Mouse (Mus musculus) limb, embryonic 10.5 days (tissue): ENCODE measurements at regions not wholly inside any gene's neighbourhood (a gene's known extent, or its start where the extent isn't known, plus 50 kb on each side); places are given as distances from the start of the nearest gene placed in this dataset.

Source experiments
- DNase-seq: peaks from one replicate; pipeline ENCODE4 v3.0.0-alpha.2; 2017; ENCODE audit warnings: low spot score
- H3K27ac ChIP-seq: fragments of 300-500 bp; sonication (generic); 2 replicates; pipeline ENCODE4 v1.5.1; 2016; ENCODE audit warnings: mild to moderate bottlenecking
- H3K27me3 ChIP-seq: fragments of 300-500 bp; sonication (generic); 2 replicates; pipeline ENCODE4 v1.6.1; 2016; ENCODE audit warnings: low read depth, mild to moderate bottlenecking; ENCODE audit not compliant: poor library complexity, severe bottlenecking
- H3K36me3 ChIP-seq: fragments of 300-500 bp; sonication (generic); 2 replicates; pipeline ENCODE4 v1.6.1; 2016; ENCODE audit warnings: mild to moderate bottlenecking, moderate library complexity
- H3K4me1 ChIP-seq: fragments of 300-500 bp; sonication (generic); 2 replicates; pipeline ENCODE4 v1.6.1; 2016
- H3K4me3 ChIP-seq: fragments of 300-500 bp; sonication (generic); 2 replicates; pipeline ENCODE4 v1.5.1; 2016; ENCODE audit warnings: mild to moderate bottlenecking, moderate library complexity
- H3K9me3 ChIP-seq: fragments of 300-500 bp; sonication (generic); replicated peaks from 2 replicates; pipeline ENCODE4 v1.6.1; 2016; ENCODE audit warnings: mild to moderate bottlenecking
- WGBS: fragments of 180-500 bp; shearing (Covaris S2); methylation state at CpG from one replicate; pipeline ENCODE4 v1.1.7; 2016; 5-methylcytosine and 5-hydroxymethylcytosine counted together

DNA sequence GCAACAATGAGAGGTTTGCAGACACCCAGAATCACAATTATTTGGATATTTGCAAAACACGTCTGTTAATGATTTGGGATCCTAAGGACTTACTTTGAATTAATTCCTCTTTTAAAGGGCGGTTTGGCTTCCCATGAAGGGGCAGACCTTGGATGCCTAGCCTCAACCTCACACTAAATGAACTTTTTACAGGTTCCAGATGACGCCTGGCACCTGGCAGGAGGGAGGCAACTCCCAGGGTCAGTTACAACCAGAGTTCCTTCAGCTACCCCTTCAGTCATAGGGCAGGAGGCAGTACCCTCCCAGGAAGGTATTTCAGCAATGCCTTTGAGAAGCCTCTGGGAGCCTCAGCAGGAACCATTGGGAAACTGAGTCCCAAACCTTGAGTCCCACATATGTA, 57.9 kb upstream of the Stx18 start:
- H3K36me3 ChIP-seq = no peaks in the 10 kb centered on the region
- no peak for DNase-seq
- H3K4me1 ChIP-seq = peaks cover 47% of the 10 kb centered on the region
- H3K4me3 ChIP-seq = no peak overlapping the region
- no peaks in the 10 kb centered on the region for H3K9me3 ChIP-seq
- H3K27me3 ChIP-seq = peaks cover 18% of the 10 kb centered on the region; the same call in 1 of the 2 replicates
- WGBS = 49% methylated on average over 3 of the region's 3 CpGs
- H3K27ac ChIP-seq = no peak overlapping the region

DNA sequence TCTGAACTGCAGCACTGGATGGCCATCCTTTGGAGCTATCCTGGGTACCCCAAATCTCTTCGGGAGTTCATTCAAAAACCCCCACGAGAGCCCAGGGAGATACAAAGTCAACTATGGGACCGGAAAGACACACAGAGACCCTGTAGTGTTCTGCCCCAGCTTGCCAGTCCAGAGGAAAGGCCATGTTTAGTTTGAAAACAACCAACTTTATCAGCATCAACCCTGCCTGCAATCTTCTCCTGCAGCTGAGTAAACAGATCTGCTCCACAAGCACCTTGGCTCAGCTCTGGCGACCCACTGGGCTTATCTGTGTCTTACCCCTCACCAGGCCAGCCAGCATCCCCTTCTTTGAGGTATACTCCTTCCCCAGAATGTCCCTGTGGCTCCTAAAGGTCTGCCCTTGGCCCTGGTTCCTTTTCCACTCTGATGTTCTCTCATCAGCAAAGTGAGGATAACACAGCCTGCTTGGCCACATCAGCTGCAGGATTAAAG, 61.6 kb upstream of the Stx18 start:
- no peaks in the 10 kb centered on the region for H3K9me3 ChIP-seq
- no peak overlapping the region for H3K27ac ChIP-seq
- 61% methylated on average over 4 of the region's 4 CpGs for WGBS
- no peak for DNase-seq
- no peak overlapping the region for H3K4me3 ChIP-seq
- peaks cover 56% of the 10 kb centered on the region for H3K4me1 ChIP-seq
- no peaks in the 10 kb centered on the region for H3K36me3 ChIP-seq
- H3K27me3 ChIP-seq = peaks cover 14% of the 10 kb centered on the region; the same call in 1 of the 2 replicates

DNA sequence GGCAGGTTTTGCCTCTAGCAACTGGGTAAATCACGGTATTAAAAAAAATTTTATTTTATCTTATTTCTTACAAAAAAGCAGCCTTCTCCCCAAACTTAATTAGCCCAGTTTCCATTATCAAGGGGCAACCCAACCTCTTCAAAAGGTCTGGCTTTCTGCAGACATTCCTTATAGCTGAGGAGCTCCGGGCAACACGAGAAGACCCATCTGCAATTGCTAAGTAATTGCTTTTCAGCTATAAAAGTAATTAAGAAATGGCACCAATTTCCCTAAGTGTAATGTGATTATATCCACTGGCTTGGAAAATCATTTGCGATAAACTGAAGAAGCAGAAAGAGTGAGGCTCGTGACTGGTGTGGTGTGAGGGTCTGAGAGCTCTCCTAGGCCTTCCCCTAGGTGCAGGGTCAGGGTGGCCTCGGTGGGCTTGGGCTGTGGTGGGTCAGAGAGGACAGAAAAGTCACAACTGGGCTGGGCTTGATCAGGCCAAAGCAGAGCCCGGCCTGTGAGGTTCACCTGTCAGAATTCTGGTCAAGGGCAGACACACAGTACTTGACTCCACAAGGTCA, 65.5 kb upstream of the Stx18 start:
- Histone ChIP-seq H3K4me1 (peaks cover 51% of the 10 kb centered on the region), H3K27ac (no peak overlapping the region), H3K4me3 (no peak overlapping the region), H3K27me3 (peaks cover 31% of the 10 kb centered on the region), H3K9me3 (no peaks in the 10 kb centered on the region), H3K36me3 (no peaks in the 10 kb centered on the region)
- 79% methylated on average over 7 of the region's 7 CpGs for WGBS
- no peak for DNase-seq

DNA sequence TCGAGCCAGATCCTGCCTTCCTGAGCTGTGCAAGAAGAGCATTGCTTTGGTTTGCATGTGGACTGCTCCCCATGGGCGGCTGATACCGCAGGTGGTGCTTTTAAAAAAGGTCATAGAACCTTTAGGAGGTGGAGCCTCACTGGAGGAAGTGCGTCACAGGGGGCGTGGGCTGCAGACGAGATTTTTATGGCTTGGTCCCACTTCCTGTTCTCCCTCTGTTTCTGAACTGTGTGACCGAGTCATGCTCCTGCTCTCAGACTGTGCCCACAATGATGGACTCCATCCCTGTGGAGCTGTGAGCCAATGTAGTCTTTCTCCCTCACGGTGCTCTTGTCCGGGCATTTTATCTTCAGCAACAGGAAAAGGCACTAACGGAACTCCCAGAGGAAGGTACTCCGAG, 66.8 kb upstream of the Stx18 start:
- Histone ChIP-seq H3K36me3 (no peaks in the 10 kb centered on the region), H3K9me3 (no peaks in the 10 kb centered on the region), H3K27ac (peak overlapping the region; percentile 8; the same call in 1 of the 2 replicates), H3K4me3 (no peak overlapping the region), H3K27me3 (peaks cover 36% of the 10 kb centered on the region), H3K4me1 (peaks cover 64% of the 10 kb centered on the region)
- 71% methylated on average over 11 of the region's 11 CpGs for WGBS
- DNase-seq = peak; percentile 29

DNA sequence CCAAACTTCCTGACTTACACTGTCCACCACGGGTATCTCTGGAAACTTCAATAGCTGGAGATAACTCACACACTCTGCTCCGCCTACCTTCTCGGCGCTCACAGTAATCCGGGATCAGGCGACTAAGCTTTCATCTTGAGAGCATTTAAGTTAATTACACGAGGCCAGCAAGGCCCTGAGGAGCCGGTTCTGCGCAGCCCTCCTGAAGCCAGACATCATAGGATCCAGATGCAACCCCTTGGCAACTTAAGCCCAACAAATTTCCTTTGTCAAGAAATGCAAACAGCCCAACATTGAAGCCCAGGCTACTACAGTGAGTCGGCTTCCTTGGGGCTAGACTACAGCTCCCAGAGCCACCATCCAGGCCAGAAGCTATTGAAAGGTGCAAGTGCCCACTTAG, 69.9 kb upstream of the Stx18 start:
- Histone ChIP-seq H3K4me1 (peaks cover 71% of the 10 kb centered on the region), H3K27ac (peak overlapping the region; percentile 85), H3K9me3 (no peaks in the 10 kb centered on the region), H3K4me3 (peak overlapping the region; percentile 37), H3K27me3 (peaks cover 53% of the 10 kb centered on the region), H3K36me3 (no peaks in the 10 kb centered on the region)
- 3% methylated on average over 10 of the region's 10 CpGs for WGBS
- peak; percentile 67 for DNase-seq

DNA sequence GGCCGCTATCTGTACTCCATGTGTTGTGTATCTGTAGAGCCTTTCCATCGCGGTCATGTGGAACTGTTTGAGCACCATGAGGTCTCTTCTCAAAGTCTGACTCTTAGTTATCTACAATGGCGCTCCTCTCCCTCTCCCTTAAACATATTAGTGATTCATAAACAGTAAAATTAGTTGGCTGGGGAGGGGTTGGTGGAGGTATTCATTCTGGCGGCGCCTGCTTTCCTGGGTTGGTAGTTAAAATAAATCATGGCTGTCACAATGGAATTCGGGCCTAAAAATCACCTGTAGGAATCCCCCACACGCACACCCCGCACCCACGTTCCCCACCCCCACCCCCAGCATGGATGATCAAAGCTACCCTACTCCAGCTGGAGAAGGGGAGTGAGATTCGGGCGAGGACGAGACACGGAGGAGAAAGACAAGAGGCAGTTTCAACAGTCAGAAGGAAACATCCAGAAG, 70.6 kb upstream of the Stx18 start:
- peaks cover 59% of the 10 kb centered on the region for H3K27me3 ChIP-seq
- peak overlapping the region; percentile 37 for H3K4me3 ChIP-seq
- peak overlapping the region; percentile 85 for H3K27ac ChIP-seq
- H3K36me3 ChIP-seq = no peaks in the 10 kb centered on the region
- under 1% methylated on average over 14 of the region's 14 CpGs for WGBS
- H3K4me1 ChIP-seq = peaks cover 78% of the 10 kb centered on the region
- H3K9me3 ChIP-seq = no peaks in the 10 kb centered on the region
- DNase-seq = peak; percentile 62

DNA sequence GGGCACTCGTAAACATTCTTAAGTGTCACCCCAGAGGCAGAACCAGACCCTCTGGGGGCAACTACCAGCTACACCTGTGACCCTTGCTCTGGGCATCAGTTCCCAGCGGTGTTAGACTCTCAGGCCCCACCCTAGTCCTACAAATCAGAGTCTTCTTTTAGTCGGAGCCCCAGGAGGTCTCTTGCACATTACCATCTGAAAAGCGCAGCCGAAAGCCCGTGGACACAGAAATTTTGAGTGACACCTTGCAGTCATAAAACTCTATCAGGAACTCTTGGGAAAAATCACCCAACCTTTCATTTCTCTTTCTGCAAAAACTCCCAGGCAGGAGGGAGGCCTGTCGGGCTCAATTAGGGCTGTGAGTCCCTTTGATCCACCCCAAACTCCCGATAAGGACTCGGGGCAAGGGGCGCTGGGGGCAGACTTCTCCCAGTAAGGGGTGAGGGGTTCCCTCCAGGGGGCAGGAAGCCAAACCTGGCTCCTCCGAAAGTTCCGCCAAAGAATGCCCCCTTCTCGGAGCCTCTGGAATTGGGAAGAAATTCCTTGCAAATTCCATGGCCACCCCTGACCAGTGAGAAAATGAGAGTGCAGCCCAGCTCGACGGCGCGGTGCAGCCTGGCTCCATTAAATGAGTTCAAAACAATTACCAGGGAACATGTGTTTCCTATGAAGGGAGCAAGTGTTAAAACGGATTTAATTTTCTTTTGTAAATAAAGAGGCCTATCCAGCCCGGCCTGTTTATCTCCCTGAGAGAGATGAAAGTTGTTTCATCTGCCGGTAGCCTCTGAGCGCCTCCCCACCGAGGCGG, 71.2 kb upstream of the Stx18 start:
- 1% methylated on average over 23 of the region's 23 CpGs for WGBS
- peak overlapping the region; percentile 37 for H3K4me3 ChIP-seq
- peak overlapping the region; percentile 85 for H3K27ac ChIP-seq
- H3K27me3 ChIP-seq = peaks cover 65% of the 10 kb centered on the region
- peaks cover 83% of the 10 kb centered on the region for H3K4me1 ChIP-seq
- no peaks in the 10 kb centered on the region for H3K9me3 ChIP-seq
- peak; percentile 74 for DNase-seq
- no peaks in the 10 kb centered on the region for H3K36me3 ChIP-seq

DNA sequence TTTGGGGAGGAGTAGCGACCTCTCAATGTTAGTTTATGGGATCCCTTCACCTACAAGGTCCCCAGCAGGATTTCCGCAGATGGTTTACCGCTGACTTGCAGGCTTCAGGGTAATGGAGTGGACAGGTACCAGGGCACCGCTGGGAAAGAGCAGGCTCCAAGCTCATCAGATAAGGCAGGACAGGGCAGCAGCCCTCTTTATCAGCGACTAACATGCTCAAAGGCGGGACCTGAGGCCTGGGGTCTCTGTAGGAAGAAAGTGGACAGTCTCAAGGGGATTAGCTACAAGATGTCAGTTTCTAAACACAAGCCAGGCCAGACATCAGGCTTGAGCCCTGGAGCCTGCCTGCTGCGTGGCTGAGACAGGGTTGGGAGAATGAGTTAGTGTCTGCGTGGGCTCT, 74.9 kb upstream of the Stx18 start:
- no peak for DNase-seq
- no peak overlapping the region for H3K4me3 ChIP-seq
- 33% methylated on average over 8 of the region's 8 CpGs for WGBS
- H3K4me1 ChIP-seq = peaks cover 67% of the 10 kb centered on the region
- H3K36me3 ChIP-seq = no peaks in the 10 kb centered on the region
- peaks cover 42% of the 10 kb centered on the region for H3K27me3 ChIP-seq
- peak overlapping the region; percentile 56 for H3K27ac ChIP-seq
- no peaks in the 10 kb centered on the region for H3K9me3 ChIP-seq

DNA sequence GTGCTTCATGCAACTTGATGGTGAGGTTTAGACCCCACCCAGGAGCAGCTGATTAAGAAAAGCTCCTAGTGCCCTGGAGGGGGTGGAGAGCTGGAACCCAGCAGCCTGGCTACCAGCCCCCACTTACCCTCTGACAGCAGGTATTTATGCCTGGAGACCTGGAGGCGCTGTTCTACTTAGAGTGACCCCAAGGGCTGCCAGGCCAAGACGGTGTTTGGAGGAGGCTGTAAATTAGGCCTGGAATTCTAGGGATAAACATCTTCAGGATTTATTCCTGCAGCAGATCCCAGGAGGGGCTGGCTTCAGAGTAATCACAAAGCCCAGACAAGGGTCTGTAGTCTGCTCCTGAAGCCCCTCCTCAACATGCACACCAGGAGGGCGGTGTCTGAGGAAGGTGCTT, 76.0 kb upstream of the Stx18 start:
- Histone ChIP-seq H3K4me1 (peaks cover 55% of the 10 kb centered on the region), H3K27me3 (peaks cover 41% of the 10 kb centered on the region; the same call in 1 of the 2 replicates), H3K9me3 (no peaks in the 10 kb centered on the region), H3K27ac (peak overlapping the region; percentile 60), H3K36me3 (no peaks in the 10 kb centered on the region), H3K4me3 (no peak overlapping the region)
- DNase-seq = no peak
- 14% methylated on average over 3 of the region's 3 CpGs for WGBS

DNA sequence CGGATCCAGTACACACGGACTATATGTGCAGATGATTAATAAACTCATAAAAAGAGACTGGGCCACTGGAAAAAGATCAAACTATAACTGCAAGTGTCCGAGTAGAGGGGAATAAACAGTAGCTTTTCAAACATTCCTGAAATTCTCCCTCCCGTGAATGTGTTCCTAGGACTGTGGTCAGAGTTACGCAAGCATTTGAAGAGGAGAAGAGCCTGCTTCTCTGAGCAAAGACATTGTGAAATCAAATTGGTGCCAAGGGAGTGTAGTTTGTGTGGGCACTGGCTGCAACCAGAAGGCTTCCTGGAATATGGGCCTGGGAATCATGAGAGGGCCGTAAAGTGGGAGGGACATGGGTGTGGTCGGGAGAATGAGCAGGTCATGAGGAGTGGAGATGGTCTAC, 78.3 kb upstream of the Stx18 start:
- no peaks in the 10 kb centered on the region for H3K36me3 ChIP-seq
- no peaks in the 10 kb centered on the region for H3K9me3 ChIP-seq
- H3K27me3 ChIP-seq = peaks cover 29% of the 10 kb centered on the region; the same call in 1 of the 2 replicates
- peaks cover 35% of the 10 kb centered on the region for H3K4me1 ChIP-seq
- DNase-seq = no peak
- WGBS = 87% methylated on average over 7 of the region's 7 CpGs
- H3K27ac ChIP-seq = no peak overlapping the region
- no peak overlapping the region for H3K4me3 ChIP-seq

DNA sequence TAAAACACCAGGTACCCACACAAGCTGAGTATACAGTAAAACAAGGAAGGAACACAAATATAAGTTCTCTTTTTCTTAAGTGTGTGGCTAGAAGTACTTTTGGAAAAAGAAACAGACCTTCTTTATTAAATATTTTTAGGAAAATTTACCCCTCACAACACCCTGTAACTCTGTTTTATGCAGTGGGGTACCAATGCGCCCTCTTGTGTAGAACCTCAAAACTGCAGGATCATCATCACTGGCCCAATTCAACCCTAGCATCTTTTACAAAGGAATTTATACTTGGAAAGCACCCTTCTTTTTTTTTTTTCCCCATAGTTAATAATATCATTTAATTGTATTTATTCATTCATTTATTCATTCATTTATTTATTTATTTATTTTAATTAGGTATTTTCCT, 86.4 kb upstream of the Stx18 start:
- H3K27ac ChIP-seq = no peak overlapping the region
- H3K4me3 ChIP-seq = no peak overlapping the region
- 0% methylated on average over 1 of the region's 1 CpGs for WGBS
- H3K4me1 ChIP-seq = no peaks in the 10 kb centered on the region
- DNase-seq = peak; percentile 51
- peaks cover 14% of the 10 kb centered on the region; the same call in 1 of the 2 replicates for H3K27me3 ChIP-seq
- no peaks in the 10 kb centered on the region for H3K9me3 ChIP-seq
- H3K36me3 ChIP-seq = no peaks in the 10 kb centered on the region

DNA sequence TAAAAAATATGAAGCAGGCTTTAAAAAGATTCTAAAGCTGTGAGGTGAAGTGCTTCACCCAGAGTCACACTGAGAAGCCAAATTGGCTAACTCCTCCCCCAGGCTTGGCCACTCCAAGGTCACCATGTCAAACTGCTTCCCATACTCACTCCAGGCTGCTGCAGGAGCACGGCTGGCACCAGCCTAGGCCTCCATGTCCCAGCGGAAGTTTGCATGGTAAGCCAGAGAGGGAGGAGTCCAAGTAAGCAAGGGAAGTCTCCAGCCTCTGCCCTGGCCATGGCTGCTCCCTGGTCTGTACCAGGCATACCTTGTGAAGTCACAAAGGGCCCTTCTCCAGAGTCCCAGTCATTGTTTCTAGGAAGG, 105.8 kb upstream of the Stx18 start:
- Histone ChIP-seq H3K27ac (no peak overlapping the region), H3K4me3 (no peak overlapping the region), H3K27me3 (peaks cover 57% of the 10 kb centered on the region; the same call in 1 of the 2 replicates), H3K36me3 (no peaks in the 10 kb centered on the region), H3K4me1 (peaks cover 8% of the 10 kb centered on the region), H3K9me3 (no peaks in the 10 kb centered on the region)
- WGBS = 29% methylated on average over 2 of the region's 2 CpGs
- DNase-seq = no peak

DNA sequence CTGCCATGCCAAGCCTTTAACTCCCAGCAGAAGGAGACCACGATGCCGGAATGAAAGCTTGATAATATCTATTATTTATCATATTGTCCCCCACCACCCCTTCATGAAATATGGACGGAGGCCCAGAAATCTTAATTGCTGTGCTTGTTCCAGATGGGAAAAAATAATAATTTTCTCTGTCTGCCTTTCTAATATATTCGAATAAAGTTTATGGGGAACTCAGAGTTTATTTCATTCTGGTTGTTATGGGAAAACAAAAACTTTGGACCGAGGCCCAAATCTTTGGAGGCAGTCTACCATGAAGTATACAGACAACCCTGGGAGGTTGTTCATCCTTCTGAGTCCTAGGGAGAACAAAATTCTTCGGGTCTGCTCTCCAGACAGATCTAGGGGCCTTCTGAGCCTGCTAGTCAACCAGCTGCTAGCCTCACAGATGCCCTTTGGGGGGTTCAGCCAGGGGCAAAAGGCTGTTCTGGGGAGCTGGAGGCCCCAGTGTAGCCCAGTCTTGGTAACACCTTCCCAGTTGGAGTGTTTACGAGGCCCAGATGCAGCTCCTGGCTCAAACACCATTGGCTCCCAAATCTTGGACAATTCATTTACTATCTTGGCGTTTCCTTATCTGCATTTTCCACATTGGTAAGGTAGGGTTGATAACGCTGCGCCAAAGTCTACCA, 106.3 kb upstream of the Stx18 start:
- Histone ChIP-seq H3K4me3 (no peak overlapping the region), H3K4me1 (peaks cover 8% of the 10 kb centered on the region), H3K36me3 (no peaks in the 10 kb centered on the region), H3K27me3 (peaks cover 52% of the 10 kb centered on the region; the same call in 1 of the 2 replicates), H3K9me3 (no peaks in the 10 kb centered on the region), H3K27ac (0 out of 2 replicates have a peak overlapping the region, but pooled peaks have one; percentile 38)
- 85% methylated on average over 10 of the region's 10 CpGs for WGBS
- DNase-seq = no peak
